11 mouse cellular contexts compared by ENCODE assay signal in the genomic region with DNA sequence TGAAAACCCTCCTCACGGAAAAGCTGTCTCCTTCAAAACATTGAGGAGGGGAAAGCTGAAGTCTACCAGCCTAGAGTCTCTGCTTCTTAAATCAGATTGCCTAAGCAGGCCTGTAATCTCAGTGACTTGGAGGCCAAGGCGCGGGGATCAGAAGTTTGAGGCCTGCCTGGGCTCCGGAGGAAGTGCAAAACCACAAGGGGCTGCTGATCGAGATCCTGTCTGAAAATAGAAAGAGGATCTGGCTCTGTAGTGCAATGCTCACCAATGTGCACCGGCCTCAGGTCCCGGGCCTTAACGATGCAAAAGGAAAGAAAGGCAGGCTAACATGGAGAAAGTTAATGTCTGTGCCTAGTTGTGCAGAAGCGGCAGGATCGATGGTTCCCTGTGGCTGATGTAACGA. TPM values are rescaled to one million over a fixed set of nuclear protein-coding genes. Genes with fewer than 3 reads are reported as not detected.
DNase-seq lines count a peak whose midpoint lies in the region; ATAC-seq lines count a peak whose summit lies in the region.
"Had no signal": no experiment of that assay in that cellular context is flagged by ENCODE, and none has a peak within 500 bp of the region (broad histone marks: within the 10 kb centered on the region; RNA-seq: fewer than 3 reads in every experiment).

No protein-coding gene starts in this region.

- H3K4me1 ChIP-seq in embryonic facial prominence, embryonic 13.5 days: no peaks in the 10 kb centered on the region
- no peaks in the 10 kb centered on the region for H3K4me1 ChIP-seq in embryonic facial prominence, embryonic 10.5 days
- no peaks in the 10 kb centered on the region; the same call in 1 of the 2 replicates for H3K4me1 ChIP-seq in forebrain, embryonic 16.5 days (replicated peaks; ENCODE audit: control insufficient read depth, insufficient read depth, low read length)

- WGBS in embryonic facial prominence, embryonic 13.5 days: 70% methylated on average over 11 of the region's 11 CpGs
- 82% methylated on average over 11 of the region's 11 CpGs for WGBS in embryonic facial prominence, embryonic 10.5 days
- 67% methylated on average over 11 of the region's 11 CpGs for WGBS in forebrain, embryonic 16.5 days

- no peaks in the 10 kb centered on the region for H3K9me3 ChIP-seq in embryonic facial prominence, embryonic 13.5 days
- no peaks in the 10 kb centered on the region for H3K9me3 ChIP-seq in embryonic facial prominence, embryonic 10.5 days
- H3K9me3 ChIP-seq in forebrain, embryonic 16.5 days (ENCODE audit: control insufficient read depth, low read length): no peaks in the 10 kb centered on the region
- H3K9me3 ChIP-seq: heart, embryonic 12.5 days; liver, embryonic 15.5 days had no signal

- no peaks in the 10 kb centered on the region for H3K27me3 ChIP-seq in embryonic facial prominence, embryonic 13.5 days
- H3K27me3 ChIP-seq in embryonic facial prominence, embryonic 10.5 days (replicated peaks; ENCODE audit: low read depth, poor library complexity, severe bottlenecking): no peaks in the 10 kb centered on the region
- H3K27me3 ChIP-seq in forebrain, embryonic 16.5 days (replicated peaks; ENCODE audit: control insufficient read depth, insufficient read depth, low read length): no peaks in the 10 kb centered on the region
- H3K27me3 ChIP-seq: heart, embryonic 12.5 days; liver, embryonic 15.5 days had no signal

- DNase-seq in embryonic facial prominence, embryonic 10.5 days (ENCODE audit: low spot score): no peak
- DNase-seq in A20 (ENCODE audit: low read depth, low spot score): peak; percentile 87
- DNase-seq in urinary bladder, postnatal 14 days (ENCODE audit: low spot score): no peak
- DNase-seq in layer of hippocampus, postnatal 10 days (ENCODE audit: low spot score in 2 of 2): no peak
- DNase-seq: adrenal gland, postnatal 25 days had no signal

- H3K4me2 ChIP-seq in embryonic facial prominence, embryonic 13.5 days: no peak overlapping the region
- H3K4me2 ChIP-seq in forebrain, embryonic 16.5 days (ENCODE audit: low read length): no peak overlapping the region
- H3K4me2 ChIP-seq: heart, embryonic 12.5 days; liver, embryonic 15.5 days had no signal

- H3K36me3 ChIP-seq in embryonic facial prominence, embryonic 13.5 days: no peaks in the 10 kb centered on the region
- H3K36me3 ChIP-seq in embryonic facial prominence, embryonic 10.5 days (replicated peaks): no peaks in the 10 kb centered on the region
- no peaks in the 10 kb centered on the region for H3K36me3 ChIP-seq in forebrain, embryonic 16.5 days (ENCODE audit: control insufficient read depth, insufficient read depth)
- H3K36me3 ChIP-seq: heart, embryonic 12.5 days; liver, embryonic 15.5 days had no signal

- no peak for ATAC-seq in embryonic facial prominence, embryonic 13.5 days (ENCODE audit: insufficient number of reproducible peaks, insufficient read depth, low FRiP score, low TSS enrichment, low read depth)
- ATAC-seq in granulocyte monocyte progenitor cell, adult 5-6 weeks (replicated peaks; ENCODE audit: poor library complexity, severe bottlenecking): peak; percentile 93
- peak; percentile 85 for ATAC-seq in neutrophil, adult 5-6 weeks (ENCODE audit: extremely low read depth, insufficient number of reproducible peaks, low FRiP score, poor library complexity, severe bottlenecking)
- no peak for ATAC-seq in forebrain, embryonic 16.5 days

- no peak overlapping the region for H3K9ac ChIP-seq in embryonic facial prominence, embryonic 13.5 days
- H3K9ac ChIP-seq in forebrain, embryonic 16.5 days (replicated peaks; ENCODE audit: low read depth, low read length): no peak overlapping the region
- H3K9ac ChIP-seq: heart, embryonic 12.5 days; liver, embryonic 15.5 days had no signal

- H3K4me3 ChIP-seq in embryonic facial prominence, embryonic 13.5 days: no peak overlapping the region
- H3K4me3 ChIP-seq in embryonic facial prominence, embryonic 10.5 days: no peak overlapping the region
- no peak overlapping the region for H3K4me3 ChIP-seq in forebrain, embryonic 16.5 days (replicated peaks; ENCODE audit: low read length)
- H3K4me3 ChIP-seq: heart, embryonic 12.5 days; liver, embryonic 15.5 days had no signal

- peak overlapping the region; percentile 11; the same call in 1 of the 2 replicates for H3K27ac ChIP-seq in embryonic facial prominence, embryonic 13.5 days
- no peak overlapping the region for H3K27ac ChIP-seq in embryonic facial prominence, embryonic 10.5 days (replicated peaks)
- H3K27ac ChIP-seq in forebrain, embryonic 16.5 days (ENCODE audit: low read length): no peak overlapping the region
- H3K27ac ChIP-seq: liver, embryonic 15.5 days had no signal

RNA-seq across cellular contexts. Expression of gene Retreg1, which starts 48.6 kb away (rescaled TPM):
- 4.7 and 5.5 TPM in 2 replicates for polyA plus RNA-seq in embryonic facial prominence, embryonic 13.5 days (2015; fragmentation: Nextera tagmentation; extraction: Ambion mirVana)
- polyA plus RNA-seq in embryonic facial prominence, embryonic 10.5 days (2016; fragmentation: Nextera tagmentation; extraction: Ambion mirVana): 2.2 and 2.5 TPM in 2 replicates
- 15.5 and 23.1 TPM in 2 replicates for total RNA-seq in granulocyte monocyte progenitor cell, adult 5-6 weeks (2014; fragmentation: Nextera tagmentation)
- total RNA-seq in granulocyte monocyte progenitor cell, adult 5-6 weeks (2017): 30.4 and 37.6 TPM in 2 replicates
- total RNA-seq in neutrophil, adult 5-6 weeks (2017): 168 and 183 TPM in 2 replicates
- 6.6 and 8.2 TPM in 2 replicates for polyA plus RNA-seq in forebrain, embryonic 16.5 days (2015; fragmentation: Nextera tagmentation; extraction: Ambion mirVana)
- 10 to 100 TPM; 35.3 to 36.7 TPM for total RNA-seq in layer of hippocampus, postnatal 10 days (2021)

Comparison
In these comparisons a context has a peak if more than half of its experiments do, and no peak if none do; other contexts are left out.
1. ATAC-seq: peak in granulocyte monocyte progenitor cell, adult 5-6 weeks (single experiment) and neutrophil, adult 5-6 weeks (single experiment); none in embryonic facial prominence, embryonic 13.5 days (single experiment) and forebrain, embryonic 16.5 days (single experiment).